Mouse (Mus musculus): Measurements from ENCODE around the gene Aagab. TPM values are rescaled to one million over a fixed set of nuclear protein-coding genes. Genes with fewer than 3 reads are reported as not detected.
A peak's percentile ranks its signal among the peaks of the same experiment; 100 is the strongest.

The Aagab gene
- total and polyA plus RNA-seq, 2 experiments from 2014 or later, result 12.9 to 23.5 TPM

DNA sequence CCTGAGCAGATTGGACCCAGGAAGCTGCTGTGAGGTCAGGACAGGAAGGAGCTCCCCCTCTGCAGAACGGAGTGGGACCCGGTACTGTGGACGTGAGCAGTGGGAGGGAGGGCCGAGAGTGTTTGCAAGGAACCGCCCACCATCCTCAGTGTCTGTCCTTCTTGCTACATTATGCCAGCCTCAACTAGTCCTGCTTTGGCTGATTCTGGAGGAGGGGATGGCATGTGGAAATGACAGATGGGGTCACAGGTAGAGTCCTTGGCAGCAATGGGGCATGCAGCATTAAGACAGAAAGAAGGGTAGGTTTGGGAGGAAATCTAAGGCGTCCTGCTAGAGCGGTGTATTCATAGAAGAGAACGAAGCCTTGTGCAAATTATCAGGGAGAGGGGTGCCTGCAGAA lies 40.5 kb upstream of the Aagab start:
- H3K4me2 ChIP-seq (ENCODE audit: low read depth, low read length), result no peak overlapping the region
- no peaks in the 10 kb centered on the region for H3K4me1 ChIP-seq (ENCODE audit: control insufficient read depth, insufficient read depth)
- no peak overlapping the region for H3K4me3 ChIP-seq (ENCODE audit: low read depth, low read length)
- H3K9me3 ChIP-seq (replicated peaks; ENCODE audit: control insufficient read depth, low read length), result 0 out of 2 replicates have a peak, but pooled peaks cover 2% of the 10 kb centered on the region
- no peak for DNase-seq (ENCODE audit: low spot score)
- H3K27me3 ChIP-seq (ENCODE audit: control insufficient read depth, insufficient read depth, low read length), result no peaks in the 10 kb centered on the region
- no peak for ATAC-seq (ENCODE audit: insufficient read depth, low read depth)
- no peak for TF ChIP-seq CTCF (IDR thresholded peaks at IDR 0.05; ENCODE audit: low read depth)
- no peak for TF ChIP-seq EP300 (IDR thresholded peaks at IDR 0.05; ENCODE audit: low read depth)
- no peak overlapping the region for H3K27ac ChIP-seq (ENCODE audit: low read depth)
- 66% methylated on average over 8 of the region's 8 CpGs for WGBS
- H3K9ac ChIP-seq (replicated peaks; ENCODE audit: low read depth, low read length), result no peak overlapping the region
- H3K36me3 ChIP-seq (replicated peaks; ENCODE audit: control insufficient read depth, insufficient read depth, low read length), result no peaks in the 10 kb centered on the region

DNA sequence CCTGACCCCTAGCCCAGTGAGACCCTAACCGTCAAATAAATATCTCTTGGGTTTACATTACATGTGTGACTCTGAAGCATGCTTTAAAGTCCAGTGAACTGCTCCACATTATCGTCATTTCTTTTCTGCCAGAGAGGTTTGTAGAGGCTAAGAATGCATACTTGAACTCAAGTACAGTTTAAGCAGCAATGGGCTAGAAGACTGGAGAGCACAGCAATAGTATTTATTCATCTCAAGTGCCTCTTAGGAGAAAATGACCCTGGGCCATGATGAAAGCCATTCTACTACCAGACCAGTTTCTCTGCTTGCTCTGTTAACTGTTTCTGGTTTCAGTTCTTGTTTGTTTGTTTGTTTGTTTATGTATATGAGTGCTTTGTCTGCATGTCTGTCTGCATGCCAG lies 39.0 kb upstream of the Aagab start:
- H3K4me1 ChIP-seq (ENCODE audit: control insufficient read depth, insufficient read depth), result no peaks in the 10 kb centered on the region; the same call in 1 of the 2 replicates
- H3K9ac ChIP-seq (replicated peaks; ENCODE audit: low read depth, low read length), result no peak overlapping the region
- no peak overlapping the region for H3K27ac ChIP-seq (ENCODE audit: low read depth)
- no peak for TF ChIP-seq CTCF (IDR thresholded peaks at IDR 0.05; ENCODE audit: low read depth)
- TF ChIP-seq EP300 (IDR thresholded peaks at IDR 0.05; ENCODE audit: low read depth), result no peak
- no peaks in the 10 kb centered on the region for H3K27me3 ChIP-seq (ENCODE audit: control insufficient read depth, insufficient read depth, low read length)
- H3K4me3 ChIP-seq (ENCODE audit: low read depth, low read length), result no peak overlapping the region
- ATAC-seq (ENCODE audit: insufficient read depth, low read depth) (no peak), DNase-seq (ENCODE audit: low spot score) (no peak)
- H3K36me3 ChIP-seq (replicated peaks; ENCODE audit: control insufficient read depth, insufficient read depth, low read length), result no peaks in the 10 kb centered on the region
- 44% methylated on average over 2 of the region's 2 CpGs for WGBS
- 0 out of 2 replicates have a peak, but pooled peaks cover 2% of the 10 kb centered on the region for H3K9me3 ChIP-seq (replicated peaks; ENCODE audit: control insufficient read depth, low read length)
- H3K4me2 ChIP-seq (ENCODE audit: low read depth, low read length), result no peak overlapping the region

DNA sequence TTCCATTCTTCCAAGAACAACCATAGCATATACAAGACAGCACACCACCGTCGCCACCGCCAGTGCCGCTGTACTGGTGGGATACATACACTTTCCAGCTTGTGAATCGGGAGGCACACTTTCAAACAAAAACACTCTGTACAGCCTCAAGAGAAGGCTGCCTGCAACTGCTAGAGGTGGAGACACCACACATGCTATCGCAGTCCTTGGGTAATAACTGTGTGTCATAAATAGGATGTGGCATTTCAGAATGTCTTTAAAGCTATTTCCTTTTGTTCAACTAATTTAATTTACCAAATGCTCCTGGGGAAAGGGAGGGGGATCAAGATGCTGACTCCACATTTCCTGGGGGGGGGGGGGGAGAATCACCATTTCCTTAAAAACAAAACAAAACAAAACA lies 34.1 kb upstream of the Aagab start:
- DNase-seq (ENCODE audit: low spot score), result no peak
- TF ChIP-seq CTCF (IDR thresholded peaks at IDR 0.05; ENCODE audit: low read depth) (no peak), EP300 (IDR thresholded peaks at IDR 0.05; ENCODE audit: low read depth) (no peak)
- H3K36me3 ChIP-seq (replicated peaks; ENCODE audit: control insufficient read depth, insufficient read depth, low read length), result no peaks in the 10 kb centered on the region
- 72% methylated on average over 6 of the region's 6 CpGs for WGBS
- no peaks in the 10 kb centered on the region for H3K27me3 ChIP-seq (ENCODE audit: control insufficient read depth, insufficient read depth, low read length)
- peak overlapping the region; percentile 28 for H3K4me2 ChIP-seq (ENCODE audit: low read depth, low read length)
- peaks cover 6% of the 10 kb centered on the region; the same call in 1 of the 2 replicates for H3K4me1 ChIP-seq (ENCODE audit: control insufficient read depth, insufficient read depth)
- no peak overlapping the region for H3K27ac ChIP-seq (ENCODE audit: low read depth)
- no peak for ATAC-seq (ENCODE audit: insufficient read depth, low read depth)
- H3K9me3 ChIP-seq (replicated peaks; ENCODE audit: control insufficient read depth, low read length), result 0 out of 2 replicates have a peak, but pooled peaks cover 2% of the 10 kb centered on the region
- H3K9ac ChIP-seq (replicated peaks; ENCODE audit: low read depth, low read length), result no peak overlapping the region
- H3K4me3 ChIP-seq (ENCODE audit: low read depth, low read length), result no peak overlapping the region

DNA sequence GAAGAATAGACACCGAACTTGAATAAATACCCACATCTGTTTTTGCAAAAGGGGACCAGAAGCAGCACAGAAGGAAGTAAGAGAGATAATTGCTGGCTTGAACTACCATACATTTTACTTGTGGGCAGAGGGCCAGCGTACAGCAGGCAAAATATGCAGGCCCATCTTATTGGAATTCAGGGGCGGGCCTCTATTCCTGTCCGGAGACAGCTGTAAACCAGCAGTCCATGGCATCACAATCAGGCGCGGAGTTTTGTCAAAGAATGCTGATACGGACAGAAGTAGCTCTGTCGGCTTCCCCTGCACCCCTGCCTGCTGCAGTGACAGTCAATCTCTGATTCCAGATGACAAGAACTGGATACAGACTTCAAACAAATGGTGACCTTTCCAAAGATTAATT lies 33.7 kb upstream of the Aagab start:
- H3K4me2 ChIP-seq (ENCODE audit: low read depth, low read length), result peak overlapping the region; percentile 28
- peak; percentile 30 for DNase-seq (ENCODE audit: low spot score)
- 6% methylated on average over 8 of the region's 8 CpGs for whole genome bisulfite sequencing

DNA sequence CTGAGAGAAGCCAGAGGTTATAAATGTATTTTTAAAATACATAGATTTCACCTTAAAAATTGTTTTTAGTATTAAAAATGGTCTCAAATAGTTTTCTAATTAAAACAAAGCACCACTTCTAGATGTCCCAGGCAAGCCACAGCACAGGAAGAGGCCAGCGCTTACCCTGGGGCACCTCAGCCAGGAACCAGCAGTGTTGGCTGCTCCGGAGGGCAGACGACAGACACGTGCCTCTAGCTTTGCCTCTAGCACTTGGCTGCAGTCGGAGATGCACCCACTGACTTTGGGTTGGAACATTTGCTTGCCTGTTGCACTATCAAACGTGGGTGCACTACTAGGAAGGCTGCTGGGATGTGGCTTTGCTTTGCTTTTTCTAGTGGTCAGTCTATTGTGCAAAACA lies 30.6 kb upstream of the Aagab start:
- WGBS, result 20% methylated on average over 6 of the region's 6 CpGs
- Histone ChIP-seq H3K4me2 (ENCODE audit: low read depth, low read length) (no peak overlapping the region), H3K4me3 (ENCODE audit: low read depth, low read length) (no peak overlapping the region), H3K9me3 (replicated peaks; ENCODE audit: control insufficient read depth, low read length) (no peaks in the 10 kb centered on the region), H3K9ac (replicated peaks; ENCODE audit: low read depth, low read length) (no peak overlapping the region), H3K4me1 (ENCODE audit: control insufficient read depth, insufficient read depth) (peaks cover 6% of the 10 kb centered on the region; the same call in 1 of the 2 replicates), H3K27me3 (ENCODE audit: control insufficient read depth, insufficient read depth, low read length) (no peaks in the 10 kb centered on the region), H3K27ac (ENCODE audit: low read depth) (no peak overlapping the region), H3K36me3 (replicated peaks; ENCODE audit: control insufficient read depth, insufficient read depth, low read length) (no peaks in the 10 kb centered on the region)
- TF ChIP-seq CTCF (IDR thresholded peaks at IDR 0.05; ENCODE audit: low read depth) (no peak), EP300 (IDR thresholded peaks at IDR 0.05; ENCODE audit: low read depth) (no peak)
- ATAC-seq (ENCODE audit: insufficient read depth, low read depth) (no peak), DNase-seq (ENCODE audit: low spot score) (no peak)

More for the DNA sequence above, 33.7 kb upstream of the Aagab start:
- TF ChIP-seq EP300 (IDR thresholded peaks at IDR 0.05; ENCODE audit: low read depth), result no peak
- no peak for TF ChIP-seq CTCF (IDR thresholded peaks at IDR 0.05; ENCODE audit: low read depth)
- no peak for ATAC-seq (ENCODE audit: insufficient read depth, low read depth)
- Histone ChIP-seq H3K27ac (ENCODE audit: low read depth) (no peak overlapping the region), H3K9ac (replicated peaks; ENCODE audit: low read depth, low read length) (no peak overlapping the region), H3K36me3 (replicated peaks; ENCODE audit: control insufficient read depth, insufficient read depth, low read length) (no peaks in the 10 kb centered on the region), H3K9me3 (replicated peaks; ENCODE audit: control insufficient read depth, low read length) (0 out of 2 replicates have a peak, but pooled peaks cover 2% of the 10 kb centered on the region), H3K4me1 (ENCODE audit: control insufficient read depth, insufficient read depth) (peaks cover 6% of the 10 kb centered on the region; the same call in 1 of the 2 replicates), H3K27me3 (ENCODE audit: control insufficient read depth, insufficient read depth, low read length) (no peaks in the 10 kb centered on the region), H3K4me3 (ENCODE audit: low read depth, low read length) (no peak overlapping the region)

DNA sequence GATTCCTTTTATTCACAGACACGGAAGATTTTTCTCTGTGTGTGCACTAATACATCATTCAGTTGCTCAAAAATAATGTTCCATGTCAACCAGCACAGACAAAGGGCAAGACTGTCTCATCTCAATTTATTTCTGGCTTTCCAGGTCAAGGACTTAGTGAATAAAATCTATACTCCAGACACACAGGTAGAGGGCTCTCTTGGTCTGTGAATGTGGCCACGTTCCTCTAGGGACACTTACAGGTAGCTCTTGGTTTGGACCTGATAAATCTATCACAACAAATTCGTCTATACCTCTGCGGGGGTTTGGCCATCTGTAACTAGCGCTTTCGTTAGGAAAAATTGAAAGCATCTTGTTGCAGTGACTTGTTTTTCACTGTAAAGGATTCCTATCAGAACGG lies 29.6 kb upstream of the Aagab start:
- 72% methylated on average over 7 of the region's 7 CpGs for WGBS
- ATAC-seq (ENCODE audit: insufficient read depth, low read depth) (no peak), DNase-seq (ENCODE audit: low spot score) (no peak)
- H3K36me3 ChIP-seq (replicated peaks; ENCODE audit: control insufficient read depth, insufficient read depth, low read length), result no peaks in the 10 kb centered on the region
- H3K27ac ChIP-seq (ENCODE audit: low read depth), result no peak overlapping the region
- no peaks in the 10 kb centered on the region for H3K9me3 ChIP-seq (replicated peaks; ENCODE audit: control insufficient read depth, low read length)
- H3K4me2 ChIP-seq (ENCODE audit: low read depth, low read length), result no peak overlapping the region
- no peak overlapping the region for H3K9ac ChIP-seq (replicated peaks; ENCODE audit: low read depth, low read length)
- H3K4me1 ChIP-seq (ENCODE audit: control insufficient read depth, insufficient read depth), result peaks cover 6% of the 10 kb centered on the region; the same call in 1 of the 2 replicates
- TF ChIP-seq EP300 (IDR thresholded peaks at IDR 0.05; ENCODE audit: low read depth) (no peak), CTCF (IDR thresholded peaks at IDR 0.05; ENCODE audit: low read depth) (no peak)
- H3K4me3 ChIP-seq (ENCODE audit: low read depth, low read length), result no peak overlapping the region
- H3K27me3 ChIP-seq (ENCODE audit: control insufficient read depth, insufficient read depth, low read length), result no peaks in the 10 kb centered on the region
